Mouse (Mus musculus): Measurements from ENCODE around the gene Pbx4.

The Pbx4 gene

GRCm38 (mm10) chr8:69814881-69815280 lies 17.4 kb upstream of the Pbx4 start:
- DNase-seq, result no peak

DNA sequence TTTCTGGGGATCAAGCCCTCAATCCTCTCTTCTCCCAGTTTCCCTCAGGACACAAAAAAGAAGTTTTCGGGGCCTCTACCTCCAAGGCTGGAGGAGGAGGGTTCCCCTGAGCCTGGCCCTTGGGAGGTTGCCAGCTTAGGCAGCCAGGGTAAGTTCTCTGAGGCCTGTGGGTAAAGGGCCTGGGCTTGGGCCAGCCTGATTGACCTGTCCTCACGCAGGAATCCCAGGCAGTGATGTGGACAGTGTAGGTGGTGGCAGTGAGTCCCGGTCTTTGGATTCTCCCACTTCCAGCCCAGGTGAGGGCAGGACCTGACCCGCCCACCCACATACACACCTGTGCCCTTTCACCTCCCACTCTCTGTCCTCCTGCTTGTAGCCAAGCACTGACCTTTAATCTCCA lies 16.9 kb upstream of the Pbx4 start:
- no peak for DNase-seq

- no peak for DNase-seq
Observed at GRCm38 (mm10) chr8:69820466-69820865, 11.8 kb upstream of the Pbx4 start.

GRCm38 (mm10) chr8:69821971-69822385 lies 10.3 kb upstream of the Pbx4 start:
- no peak for DNase-seq

- DNase-seq, result no peak
Observed at GRCm38 (mm10) chr8:69822386-69823191, 9.7 kb upstream of the Pbx4 start, which contains the start of gene Lpar2. Lpar2 (plus strand) TSS chr8:69822429.

DNA sequence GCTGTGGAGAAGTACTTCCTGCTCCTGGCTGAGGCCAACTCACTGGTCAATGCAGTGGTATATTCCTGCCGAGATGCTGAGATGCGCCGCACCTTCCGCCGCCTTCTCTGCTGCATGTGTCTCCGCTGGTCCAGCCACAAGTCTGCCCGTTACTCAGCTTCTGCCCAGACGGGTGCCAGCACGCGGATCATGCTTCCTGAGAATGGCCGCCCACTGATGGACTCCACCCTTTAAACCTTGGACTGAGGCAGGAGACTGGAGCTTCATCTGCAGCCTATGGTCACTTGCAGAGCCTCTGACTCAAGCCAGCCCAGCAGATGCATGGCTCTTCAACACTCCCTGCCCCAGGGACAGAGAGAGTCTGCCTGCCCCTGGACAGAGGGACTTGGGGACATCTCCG lies 5.9 kb upstream of the Pbx4 start:
- DNase-seq, result no peak

DNA sequence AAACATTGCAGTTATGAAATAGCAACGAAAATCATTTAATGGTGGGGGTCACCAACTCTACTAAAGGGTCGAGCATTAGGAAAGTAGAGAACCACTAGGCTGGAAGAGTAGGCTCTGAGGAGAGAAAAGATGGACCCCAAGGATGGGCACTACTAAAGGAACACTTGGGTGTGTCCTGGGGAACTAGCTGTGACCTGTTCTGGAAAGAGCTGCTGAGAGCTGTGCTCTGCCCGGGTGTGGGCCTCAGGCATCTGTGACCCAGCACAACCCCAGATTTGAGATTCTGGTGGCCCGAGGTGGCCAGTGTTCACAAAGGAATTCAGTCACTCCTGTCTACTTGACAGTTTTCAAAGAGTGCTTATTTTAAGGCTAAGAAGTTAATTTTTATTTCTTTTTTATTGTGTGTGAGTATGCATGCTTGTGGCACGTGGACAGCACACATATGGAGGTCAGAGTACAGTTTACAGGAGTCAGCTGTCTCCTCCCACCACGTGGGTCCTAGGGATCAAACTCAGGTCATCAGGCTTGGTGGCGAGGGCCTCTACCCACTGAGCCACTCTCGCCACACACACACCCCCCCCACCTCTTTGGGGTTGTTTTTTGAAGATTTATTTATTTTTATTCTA lies 4.9 kb downstream of the Pbx4 start:
- no peak for DNase-seq

DNA sequence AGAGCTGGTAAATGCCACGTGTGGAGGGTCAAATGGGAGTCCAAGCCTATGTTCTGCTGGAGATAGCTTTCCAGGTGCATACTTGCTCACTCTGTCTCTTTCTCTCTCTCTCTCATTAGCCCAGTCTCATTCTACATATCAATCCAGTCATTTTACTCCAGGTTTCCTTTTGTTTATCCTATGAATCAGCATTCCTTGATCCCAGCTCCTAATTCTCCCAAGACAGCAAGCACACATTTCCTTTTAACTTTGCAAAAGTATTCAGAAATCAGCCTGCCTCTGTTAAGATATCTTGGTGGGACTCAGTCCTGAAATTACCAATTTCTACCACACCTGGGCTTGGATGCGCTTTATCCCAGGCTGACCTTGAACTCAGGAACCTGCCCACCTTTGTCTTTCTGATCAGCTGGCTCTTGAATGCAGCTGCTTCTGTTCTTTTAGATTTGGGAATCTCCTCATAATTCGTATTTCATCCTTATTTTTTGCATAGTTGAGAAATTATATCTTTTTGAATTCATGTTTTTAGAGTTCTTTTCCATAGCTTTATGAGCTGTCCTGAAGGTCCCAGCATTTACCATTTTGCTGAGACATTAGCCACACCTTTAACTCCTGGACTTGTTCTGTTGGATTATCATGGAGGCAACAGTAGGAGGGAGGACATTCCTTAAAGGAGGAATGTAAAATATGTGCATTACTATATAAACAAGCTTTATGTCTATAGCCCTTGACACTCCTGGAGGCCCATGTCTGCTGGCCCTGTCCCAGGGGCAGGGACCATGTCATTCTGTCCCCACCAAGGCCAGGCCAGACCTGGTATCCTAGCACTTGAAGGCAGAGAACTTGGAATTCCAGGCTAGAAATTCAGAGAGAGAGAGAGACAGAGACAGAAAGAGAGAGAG lies 15.1 kb downstream of the Pbx4 start:
- no peak for DNase-seq

DNA sequence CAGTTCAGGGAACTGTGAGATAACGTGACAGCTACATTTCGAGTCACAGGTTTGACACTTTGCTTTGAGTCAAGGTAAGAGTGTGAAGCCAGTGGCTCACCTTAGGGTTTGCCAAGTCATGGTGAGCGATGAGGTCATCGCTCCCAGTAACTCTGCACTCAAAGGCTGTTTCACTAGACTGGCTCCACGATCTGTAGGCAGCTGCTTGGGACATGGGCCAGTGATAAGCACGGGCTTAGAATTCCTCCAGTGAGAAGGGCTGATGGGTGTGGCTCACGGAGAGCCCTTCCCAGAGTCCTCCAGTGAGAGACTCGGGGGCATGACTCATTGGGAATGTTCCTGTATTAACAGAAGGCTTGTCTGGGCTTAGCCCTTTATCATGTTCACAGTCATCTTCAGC lies 16.7 kb downstream of the Pbx4 start:
- DNase-seq, result no peak

- no peak for DNase-seq
Observed at GRCm38 (mm10) chr8:69849899-69850298, 17.6 kb downstream of the Pbx4 start.

GRCm38 (mm10) chr8:69850926-69851506 lies 18.7 kb downstream of the Pbx4 start:
- no peak for DNase-seq

- DNase-seq, result no peak
Observed at GRCm38 (mm10) chr8:69853869-69854268, 21.6 kb downstream of the Pbx4 start.

- DNase-seq, result no peak
Observed at GRCm38 (mm10) chr8:69860807-69861206, 28.5 kb downstream of the Pbx4 start.

- DNase-seq, result no peak
Observed at GRCm38 (mm10) chr8:69861251-69861650, 29.0 kb downstream of the Pbx4 start.

DNA sequence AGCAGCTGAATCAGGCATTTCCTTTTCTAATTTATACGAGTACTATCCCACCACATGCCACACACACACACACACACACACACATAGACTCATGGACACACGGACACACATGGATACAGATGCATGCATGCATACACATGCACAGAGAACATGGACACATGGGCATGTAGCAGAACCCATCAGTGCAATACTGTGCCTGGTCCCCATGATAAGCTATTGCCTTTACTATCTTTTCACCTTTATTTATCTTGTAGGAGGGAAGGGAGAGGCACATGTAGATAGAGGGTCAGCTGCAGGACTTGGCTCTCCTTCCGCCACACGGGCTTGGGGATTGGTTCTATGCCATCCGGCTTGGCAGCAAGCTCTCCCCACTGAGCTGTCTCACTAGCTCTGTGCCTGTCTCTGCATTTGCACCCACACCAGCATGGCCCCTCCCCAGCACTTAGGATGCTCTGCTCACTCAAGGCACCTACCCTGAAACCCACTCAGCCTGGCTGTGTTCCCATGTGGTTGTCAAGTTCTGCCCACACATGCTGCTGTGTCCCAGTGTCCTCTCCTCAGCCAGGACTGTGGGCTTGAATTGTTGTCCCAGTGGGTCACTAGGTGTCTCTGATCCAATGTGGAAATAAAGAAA lies 31.2 kb downstream of the Pbx4 start:
- no peak for DNase-seq

GRCm38 (mm10) chr8:69864180-69864579 lies 31.9 kb downstream of the Pbx4 start:
- no peak for DNase-seq

- DNase-seq, result no peak
Observed at GRCm38 (mm10) chr8:69867696-69868326, 35.5 kb downstream of the Pbx4 start.

- DNase-seq, result no peak
Observed at GRCm38 (mm10) chr8:69870003-69870765, 37.9 kb downstream of the Pbx4 start.

DNA sequence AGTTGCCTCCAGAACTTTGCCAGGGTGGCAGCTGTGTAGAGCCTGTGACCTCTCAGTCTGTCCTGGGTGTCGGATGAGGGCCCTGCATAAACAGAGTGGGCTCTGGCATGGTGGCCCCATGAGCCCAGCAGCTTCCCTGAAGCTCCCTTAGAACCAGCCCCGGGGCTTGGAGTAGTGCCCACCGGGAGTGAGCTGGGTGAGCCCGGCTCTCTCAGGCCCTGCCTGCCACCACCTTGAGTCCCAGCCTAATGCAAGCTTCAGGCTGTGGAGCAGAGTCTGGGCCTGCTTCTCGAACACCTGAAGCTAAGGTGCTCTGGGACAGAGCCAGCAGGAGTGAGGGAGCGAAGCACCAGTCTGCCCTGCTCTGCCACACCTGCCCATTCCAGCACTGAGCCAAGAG lies 38.6 kb downstream of the Pbx4 start:
- no peak for DNase-seq

GRCm38 (mm10) chr8:69874155-69874554 lies 41.9 kb downstream of the Pbx4 start:
- DNase-seq, result peak; percentile 62

GRCm38 (mm10) chr8:69874654-69875053 lies 42.4 kb downstream of the Pbx4 start:
- DNase-seq, result no peak

Measured in right cerebral cortex, postnatal 14 days (tissue).